Mouse (Mus musculus): ENCODE measurements at regions not wholly inside any gene's neighbourhood (a gene's known extent, or its start where the extent isn't known, plus 50 kb on each side); places are given as distances from the start of the nearest gene placed in this dataset.

- H3K36me3 ChIP-seq (ENCODE audit: control insufficient read depth, insufficient read depth, low read length): no peaks in the 10 kb centered on the region
- no peaks in the 10 kb centered on the region for H3K79me2 ChIP-seq (ENCODE audit: control insufficient read depth, insufficient read depth, low read length)
- peaks cover 23% of the 10 kb centered on the region for H3K4me1 ChIP-seq (ENCODE audit: control insufficient read depth, insufficient read depth, low read length)
- peak overlapping the region; percentile 42 for H3K9ac ChIP-seq (ENCODE audit: low read depth, low read length)
- peak overlapping the region; percentile 94 for H3K27ac ChIP-seq (replicated peaks; ENCODE audit: insufficient read depth, low read depth, low read length)
- H3K27me3 ChIP-seq (ENCODE audit: control insufficient read depth, insufficient read depth, low read length): no peaks in the 10 kb centered on the region
- TF ChIP-seq POLR2A (IDR thresholded peaks at IDR 0.05; ENCODE audit: extremely low read depth, insufficient read depth, low read length) (no peak), CTCF (IDR thresholded peaks at IDR 0.05; ENCODE audit: low read depth, low read length) (no peak)
- DNase-seq (ENCODE audit: extremely low read depth, low read depth, low spot score): peak; percentile 99
- H3K4me3 ChIP-seq (ENCODE audit: insufficient read depth, low read depth, low read length): no peak overlapping the region
- WGBS: 17% methylated on average over 14 of the region's 14 CpGs
Observed at GRCm38 (mm10) chr10:118765544-118766441, 104.2 kb downstream of the Dyrk2 start.

GRCm38 (mm10) chr10:118766826-118767225 lies 103.2 kb downstream of the Dyrk2 start:
- no peaks in the 10 kb centered on the region for H3K27me3 ChIP-seq (ENCODE audit: control insufficient read depth, insufficient read depth, low read length)
- peak; percentile 88 for DNase-seq (ENCODE audit: extremely low read depth, low read depth, low spot score)
- H3K9ac ChIP-seq (ENCODE audit: low read depth, low read length): no peak overlapping the region
- H3K4me1 ChIP-seq (ENCODE audit: control insufficient read depth, insufficient read depth, low read length): peaks cover 18% of the 10 kb centered on the region
- no peaks in the 10 kb centered on the region for H3K79me2 ChIP-seq (ENCODE audit: control insufficient read depth, insufficient read depth, low read length)
- no peaks in the 10 kb centered on the region for H3K36me3 ChIP-seq (ENCODE audit: control insufficient read depth, insufficient read depth, low read length)
- H3K27ac ChIP-seq (replicated peaks; ENCODE audit: insufficient read depth, low read depth, low read length): peak overlapping the region; percentile 94
- no peak overlapping the region for H3K4me3 ChIP-seq (ENCODE audit: insufficient read depth, low read depth, low read length)
- TF ChIP-seq POLR2A (IDR thresholded peaks at IDR 0.05; ENCODE audit: extremely low read depth, insufficient read depth, low read length): no peak
- WGBS: 27% methylated on average over 7 of the region's 7 CpGs

DNA sequence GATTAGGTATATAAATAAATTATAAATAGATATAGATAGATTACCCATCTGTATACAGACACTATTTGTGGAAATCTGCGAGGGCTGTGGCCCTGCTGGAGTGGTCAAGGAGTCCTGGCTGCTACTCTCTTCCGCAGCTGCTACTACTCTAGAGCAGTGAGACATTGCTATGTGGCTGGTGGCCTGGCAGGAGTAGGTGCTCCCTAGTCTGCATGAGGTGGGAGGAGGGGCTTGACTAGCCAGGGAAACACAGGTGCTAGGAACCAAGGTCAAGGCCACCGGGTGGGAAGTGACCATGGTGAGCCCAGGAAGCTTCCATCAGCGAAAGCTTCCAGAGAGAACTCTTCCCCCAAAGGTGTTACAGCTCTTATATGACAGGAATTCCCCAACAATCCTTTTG lies 100.3 kb downstream of the Dyrk2 start:
- no peak overlapping the region for H3K9ac ChIP-seq (ENCODE audit: low read depth, low read length)
- DNase-seq (ENCODE audit: extremely low read depth, low read depth, low spot score): no peak
- no peak overlapping the region for H3K4me3 ChIP-seq (ENCODE audit: insufficient read depth, low read depth, low read length)
- TF ChIP-seq POLR2A (IDR thresholded peaks at IDR 0.05; ENCODE audit: extremely low read depth, insufficient read depth, low read length) (no peak), CTCF (IDR thresholded peaks at IDR 0.05; ENCODE audit: low read depth, low read length) (no peak)
- WGBS: 91% methylated on average over 4 of the region's 4 CpGs
- H3K27ac ChIP-seq (replicated peaks; ENCODE audit: insufficient read depth, low read depth, low read length): no peak overlapping the region
- H3K27me3 ChIP-seq (ENCODE audit: control insufficient read depth, insufficient read depth, low read length): no peaks in the 10 kb centered on the region
- H3K79me2 ChIP-seq (ENCODE audit: control insufficient read depth, insufficient read depth, low read length): no peaks in the 10 kb centered on the region
- peaks cover 17% of the 10 kb centered on the region for H3K4me1 ChIP-seq (ENCODE audit: control insufficient read depth, insufficient read depth, low read length)
- H3K36me3 ChIP-seq (ENCODE audit: control insufficient read depth, insufficient read depth, low read length): no peaks in the 10 kb centered on the region

DNA sequence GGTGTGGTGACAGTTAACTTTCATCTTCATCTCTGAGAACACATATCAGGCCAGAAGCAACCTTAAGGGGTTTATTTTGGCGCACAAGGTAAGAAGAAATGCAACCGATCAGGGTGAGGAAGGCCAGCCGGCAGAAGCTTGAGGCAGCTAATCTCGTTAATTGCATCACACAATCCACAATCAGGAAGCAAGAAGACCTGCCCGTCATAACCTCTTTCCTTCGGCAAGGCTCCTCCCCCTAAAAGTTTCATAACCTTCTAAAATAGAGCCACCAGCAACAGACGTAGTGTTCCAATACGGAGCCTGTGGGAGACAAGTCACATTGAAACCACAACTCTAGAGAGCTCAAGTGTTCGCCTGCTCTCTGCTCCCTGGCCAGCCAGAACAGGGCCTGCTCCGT lies 91.4 kb downstream of the Dyrk2 start:
- no peaks in the 10 kb centered on the region for H3K79me2 ChIP-seq (ENCODE audit: control insufficient read depth, insufficient read depth, low read length)
- no peak overlapping the region for H3K9ac ChIP-seq (ENCODE audit: low read depth, low read length)
- H3K27ac ChIP-seq (replicated peaks; ENCODE audit: insufficient read depth, low read depth, low read length): no peak overlapping the region
- no peak for DNase-seq (ENCODE audit: extremely low read depth, low read depth, low spot score)
- 92% methylated on average over 10 of the region's 10 CpGs for WGBS
- no peak overlapping the region for H3K4me3 ChIP-seq (ENCODE audit: insufficient read depth, low read depth, low read length)
- no peaks in the 10 kb centered on the region for H3K4me1 ChIP-seq (ENCODE audit: control insufficient read depth, insufficient read depth, low read length)
- no peak for TF ChIP-seq CTCF (IDR thresholded peaks at IDR 0.05; ENCODE audit: low read depth, low read length)
- TF ChIP-seq POLR2A (IDR thresholded peaks at IDR 0.05; ENCODE audit: extremely low read depth, insufficient read depth, low read length): no peak
- H3K36me3 ChIP-seq (ENCODE audit: control insufficient read depth, insufficient read depth, low read length): no peaks in the 10 kb centered on the region
- no peaks in the 10 kb centered on the region for H3K27me3 ChIP-seq (ENCODE audit: control insufficient read depth, insufficient read depth, low read length)

- no peaks in the 10 kb centered on the region for H3K79me2 ChIP-seq (ENCODE audit: control insufficient read depth, insufficient read depth, low read length)
- no peak overlapping the region for H3K27ac ChIP-seq (replicated peaks; ENCODE audit: insufficient read depth, low read depth, low read length)
- H3K4me3 ChIP-seq (ENCODE audit: insufficient read depth, low read depth, low read length): no peak overlapping the region
- no peaks in the 10 kb centered on the region for H3K36me3 ChIP-seq (ENCODE audit: control insufficient read depth, insufficient read depth, low read length)
- H3K27me3 ChIP-seq (ENCODE audit: control insufficient read depth, insufficient read depth, low read length): no peaks in the 10 kb centered on the region
- H3K4me1 ChIP-seq (ENCODE audit: control insufficient read depth, insufficient read depth, low read length): no peaks in the 10 kb centered on the region
- TF ChIP-seq CTCF (IDR thresholded peaks at IDR 0.05; ENCODE audit: low read depth, low read length) (no peak), POLR2A (IDR thresholded peaks at IDR 0.05; ENCODE audit: extremely low read depth, insufficient read depth, low read length) (no peak)
- WGBS: 90% methylated on average over 10 of the region's 10 CpGs
- DNase-seq (ENCODE audit: extremely low read depth, low read depth, low spot score): no peak
- no peak overlapping the region for H3K9ac ChIP-seq (ENCODE audit: low read depth, low read length)
Observed at GRCm38 (mm10) chr10:118780831-118781569, 89.0 kb downstream of the Dyrk2 start.

Measured in liver, adult 2 months (tissue).